Mouse (Mus musculus) ES-Bruce4 (cell line): ENCODE data around the gene Tsks.

ENCODE experiments used
- CTCF ChIP-seq: IDR thresholded peaks from one replicate; pipeline ENCODE4 v1.8.1; 2011; ENCODE audit warnings: low read depth, low read length
- POLR2A ChIP-seq: IDR thresholded peaks from one replicate; pipeline ENCODE4 v1.8.1; 2011; ENCODE audit warnings: low read length; ENCODE audit not compliant: insufficient read depth

DNA sequence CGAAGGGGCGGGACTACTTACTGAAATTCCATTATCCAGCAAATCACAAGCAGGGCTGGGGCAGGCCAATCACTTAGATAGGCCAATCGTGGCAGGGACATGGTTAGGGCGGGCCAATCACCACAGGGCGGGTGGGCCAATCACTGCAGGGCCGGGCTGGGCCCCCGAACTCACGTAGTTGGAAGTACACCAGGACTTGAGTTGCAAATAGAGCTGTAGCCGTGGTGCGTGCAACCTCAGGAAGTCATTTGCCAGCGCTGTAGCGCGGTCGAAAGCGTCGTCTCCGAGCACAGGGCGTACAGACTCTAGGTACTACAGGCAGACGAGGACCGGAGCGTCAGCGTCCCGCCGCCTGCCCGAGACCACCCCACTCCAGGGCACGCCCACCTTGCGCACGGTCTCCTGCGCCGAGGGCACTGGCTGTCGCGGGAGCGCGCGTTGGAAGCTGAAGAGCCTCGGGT lies 27.3 kb downstream of the Tsks start:
- no peak for TF ChIP-seq CTCF
- peak; percentile 94 for TF ChIP-seq POLR2A
